Mouse (Mus musculus) spleen, adult 12 weeks (tissue): ENCODE measurements around the gene Wfdc9.

Experiments
- DNase-seq: peaks from one replicate; pipeline ENCODE4 v3.0.0; 2022; ENCODE audit warnings: low spot score

Wfdc9 gene

DNA sequence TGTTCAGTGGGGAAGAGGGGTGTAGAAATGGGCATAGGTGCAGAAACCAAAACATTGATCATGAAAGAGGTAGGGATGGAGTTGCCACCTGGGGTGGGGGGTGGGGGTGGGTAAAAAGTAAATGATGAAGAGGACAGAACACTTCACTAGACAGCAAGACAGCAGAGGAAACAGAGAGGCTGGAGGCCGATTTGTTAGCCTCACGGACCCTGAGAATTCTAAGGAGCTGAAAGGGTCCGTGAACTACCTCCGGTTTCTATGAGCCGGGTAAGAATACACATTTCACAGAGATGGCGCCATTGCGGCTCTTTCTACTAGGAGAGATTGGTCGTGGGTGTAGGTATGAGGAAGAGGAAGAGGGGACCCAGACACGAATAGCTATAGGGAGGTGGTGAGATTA lies at the start of gene Wfdc9:
Gene Wfdc9, minus strand, starts transcription at position 101 of the 400 bp plus-strand sequence.
- no peak for DNase-seq

DNA sequence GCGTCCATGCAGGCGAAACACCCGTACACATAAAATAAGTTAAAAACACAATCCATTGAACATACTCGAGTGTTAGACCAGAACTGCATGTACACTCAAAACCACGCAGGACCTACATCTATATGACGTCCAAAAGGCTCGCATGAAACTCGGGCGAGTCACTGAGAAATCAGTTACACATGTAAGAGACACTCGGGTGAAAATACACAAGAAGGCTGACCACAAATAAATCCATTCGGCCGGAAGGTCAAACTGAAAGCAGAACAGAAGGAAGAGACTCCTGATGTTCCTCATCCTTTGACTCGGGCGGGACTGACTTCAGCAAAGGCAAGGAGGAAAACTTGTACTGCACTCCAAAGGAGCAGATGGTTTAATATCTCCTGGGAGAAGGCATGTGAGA lies 49.6 kb upstream of the Wfdc9 start:
- DNase-seq = no peak

DNA sequence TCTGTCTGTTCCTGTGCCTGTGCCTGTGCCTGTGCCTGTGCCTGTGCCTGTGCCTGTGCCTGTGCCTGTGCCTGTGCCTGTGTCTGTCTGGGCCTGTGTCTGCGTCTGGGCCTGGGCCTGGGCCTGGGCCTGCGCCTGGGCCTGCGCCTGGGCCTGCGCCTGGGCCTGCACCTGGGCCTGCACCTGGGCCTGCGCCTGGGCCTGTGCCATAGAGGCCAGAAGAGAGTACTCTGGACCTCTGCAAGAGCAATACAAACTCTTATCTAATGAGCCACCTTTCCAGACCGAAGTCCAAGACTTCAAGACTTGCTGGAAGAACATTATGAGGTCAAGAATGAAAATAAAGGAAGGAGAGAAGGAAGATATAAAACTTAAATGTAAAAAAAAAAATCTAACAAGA lies 48.9 kb upstream of the Wfdc9 start:
- no peak for DNase-seq

- DNase-seq = no peak
Measured at GRCm38 (mm10) chr2:164704235-164704634, 47.9 kb upstream of the Wfdc9 start.

DNA sequence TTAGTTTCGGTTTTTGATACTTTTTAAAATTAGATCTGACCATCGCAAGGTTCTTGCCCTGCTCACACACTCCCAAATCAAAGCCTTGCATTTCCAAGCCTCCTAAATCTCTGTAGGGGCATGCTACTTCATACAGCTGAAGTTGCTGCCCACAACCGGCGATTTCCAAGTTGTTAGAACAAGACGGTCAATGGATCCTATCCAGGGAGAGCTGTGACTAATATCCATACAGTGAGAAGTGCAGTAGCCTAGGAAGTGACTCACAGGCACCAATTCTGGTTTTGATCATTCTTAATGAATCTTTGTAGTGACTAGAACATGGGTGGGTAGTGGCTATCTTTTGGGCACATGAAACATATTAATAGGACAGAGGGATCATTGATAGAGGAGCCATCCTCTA lies 45.4 kb upstream of the Wfdc9 start:
- DNase-seq = no peak

GRCm38 (mm10) chr2:164700959-164701358 lies 44.6 kb upstream of the Wfdc9 start:
- DNase-seq = no peak

DNA sequence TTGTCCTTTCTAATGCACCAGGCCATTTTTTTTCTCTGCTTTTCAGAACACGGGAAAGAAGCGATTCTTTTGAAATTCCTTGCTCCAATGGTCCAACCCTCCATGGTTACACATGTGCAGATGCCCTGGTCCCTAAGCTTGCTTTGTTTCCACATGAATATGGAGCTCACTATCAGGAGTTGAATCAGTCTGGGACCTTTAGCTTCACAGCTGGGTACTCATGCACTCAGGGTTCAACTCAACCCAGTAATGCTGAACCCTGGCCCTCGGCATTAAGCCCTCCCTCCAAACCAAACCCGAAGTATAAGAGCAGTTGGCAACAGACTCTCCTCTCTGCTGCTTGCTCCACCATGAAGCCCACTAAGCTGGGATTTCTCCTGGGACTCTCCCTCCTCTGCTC lies 41.8 kb upstream of the Wfdc9 start, which contains the start of gene Spint4:
Gene Spint4, plus strand, starts transcription at position 301 of the 400 bp plus-strand sequence.
- DNase-seq = no peak

- no peak for DNase-seq
Measured at GRCm38 (mm10) chr2:164684807-164685206, 28.4 kb upstream of the Wfdc9 start, which contains the start of gene Wfdc13. TSS of gene Wfdc13 (plus strand) at chr2:164685107.

- no peak for DNase-seq
Measured at GRCm38 (mm10) chr2:164679906-164680305, 23.5 kb upstream of the Wfdc9 start.

DNA sequence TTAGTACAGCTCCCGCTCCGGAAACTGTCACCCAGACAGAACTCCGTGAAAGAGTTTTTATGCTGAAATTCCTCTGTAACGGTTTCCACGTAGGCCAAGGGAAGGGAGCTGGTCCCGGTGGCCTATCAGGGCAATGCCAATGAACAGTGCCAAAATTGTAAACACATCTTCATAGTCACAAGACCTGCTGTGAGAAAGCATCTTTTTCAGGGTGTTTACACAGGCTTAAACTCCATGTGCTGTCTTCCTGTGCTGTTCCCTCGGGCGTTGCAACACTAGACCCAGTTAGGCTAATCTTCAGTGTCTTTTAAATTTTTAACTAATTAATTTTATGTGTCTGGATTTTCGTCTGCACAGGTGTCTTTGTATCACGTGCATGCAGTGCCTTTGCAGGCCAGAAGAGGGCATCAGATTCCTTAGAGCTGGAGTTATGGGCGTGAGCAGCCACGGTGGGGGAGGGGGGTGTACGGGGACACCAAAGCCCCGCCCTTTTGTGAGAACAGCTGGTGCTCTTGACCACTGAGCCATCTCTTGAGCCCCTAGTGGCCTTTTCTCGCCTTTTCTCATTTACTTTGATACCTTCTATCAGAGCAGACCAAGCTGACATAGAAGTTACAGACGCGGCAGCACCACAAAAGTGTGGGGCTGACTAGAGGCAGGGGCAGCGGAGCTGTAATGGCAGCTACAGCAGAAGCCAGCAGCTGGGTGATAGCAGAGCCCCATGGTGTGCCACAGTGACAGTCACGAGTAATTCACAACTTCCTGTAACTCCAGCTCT lies 22.7 kb upstream of the Wfdc9 start:
- DNase-seq = peak; percentile 33

GRCm38 (mm10) chr2:164676916-164677685 lies 20.7 kb upstream of the Wfdc9 start:
- no peak for DNase-seq

- DNase-seq = no peak
Measured at GRCm38 (mm10) chr2:164676103-164676502, 19.7 kb upstream of the Wfdc9 start.

DNA sequence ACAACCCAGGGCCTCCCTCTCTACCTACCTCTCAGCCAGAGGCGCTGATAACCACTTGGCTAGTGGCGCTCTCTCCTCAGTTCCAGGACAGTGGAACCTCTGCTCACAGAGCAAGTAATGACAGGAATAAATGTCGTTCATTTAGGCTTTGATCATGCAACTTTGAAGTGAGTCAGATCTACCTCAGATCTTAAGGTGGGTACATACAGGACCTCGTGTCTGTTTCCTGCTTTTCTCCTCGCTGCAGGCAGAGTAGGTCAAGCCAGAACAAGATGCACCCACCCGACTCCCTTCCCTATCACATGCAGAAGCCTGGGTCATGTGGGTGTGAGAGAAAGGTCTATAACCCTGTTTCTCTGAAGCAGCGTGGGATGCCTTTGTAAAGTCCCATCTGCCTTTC lies 17.6 kb upstream of the Wfdc9 start, which contains the start of gene Wfdc11:
Gene Wfdc11, minus strand, starts transcription at position 101 of the 400 bp plus-strand sequence.
- DNase-seq = no peak

GRCm38 (mm10) chr2:164670938-164671337 lies 14.6 kb upstream of the Wfdc9 start:
- no peak for DNase-seq

DNA sequence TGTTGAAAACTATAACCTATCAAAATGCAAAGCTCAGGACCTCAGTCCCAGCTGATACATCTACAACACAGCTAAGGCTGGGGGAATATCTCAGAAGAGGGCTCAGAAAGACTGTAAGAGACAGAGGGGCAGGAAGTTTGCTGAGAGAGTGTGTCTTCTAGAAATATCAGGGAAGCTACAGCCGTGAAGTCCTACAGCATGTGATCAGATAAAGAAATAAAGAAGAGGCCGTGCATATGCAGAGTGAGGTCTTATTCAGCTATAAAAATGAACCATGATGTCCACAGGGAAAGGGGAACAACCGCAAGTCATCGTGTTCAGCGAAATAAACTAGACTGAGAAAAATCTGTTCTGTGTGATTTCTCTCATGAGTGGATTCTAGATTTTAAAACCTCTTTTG lies 13.9 kb upstream of the Wfdc9 start:
- no peak for DNase-seq

- no peak for DNase-seq
Measured at GRCm38 (mm10) chr2:164664851-164665250, 8.5 kb upstream of the Wfdc9 start.

GRCm38 (mm10) chr2:164655858-164656257 lies 525 bp downstream of the Wfdc9 start, which contains the start of gene Wfdc10:
TSS of gene Wfdc10 (plus strand) at chr2:164656046.
- peak; percentile 8 for DNase-seq

DNA sequence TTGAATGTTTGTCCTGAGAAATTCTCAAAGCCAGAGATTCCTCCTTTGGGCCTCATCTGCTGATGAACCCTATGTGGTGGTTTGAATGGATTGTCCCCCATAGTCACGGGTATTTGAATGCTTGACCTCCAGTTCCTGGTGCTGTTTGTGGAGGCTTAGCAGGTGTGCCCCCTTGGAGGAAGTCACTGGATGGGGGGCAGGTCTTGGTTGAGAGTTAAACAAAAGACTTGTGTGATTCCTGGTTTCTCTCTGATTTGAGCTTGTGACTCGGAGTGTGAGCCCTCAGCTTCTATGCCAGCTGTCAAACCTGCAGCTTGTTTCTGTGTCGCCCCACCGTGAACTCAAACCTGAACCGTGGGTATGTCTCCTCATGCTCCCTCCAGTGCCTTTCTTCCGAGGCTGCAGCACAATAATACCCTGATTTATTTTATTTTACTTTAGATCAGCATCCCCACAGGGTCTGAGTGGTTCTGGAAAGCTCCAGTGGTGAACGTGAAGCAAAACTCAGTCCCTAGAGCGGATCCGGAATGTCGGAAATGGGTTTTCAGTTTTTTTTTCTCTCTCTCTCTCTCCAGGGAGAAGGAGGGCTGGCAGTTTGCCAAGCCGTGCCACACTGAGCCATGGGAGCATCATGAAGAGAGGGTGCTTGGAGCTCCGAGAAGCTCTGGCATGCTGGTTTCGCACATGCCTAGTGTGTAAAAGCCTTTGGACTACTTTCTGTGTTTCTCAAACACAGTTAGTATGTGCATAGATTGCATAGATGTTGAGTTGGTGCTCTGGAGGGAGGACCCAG lies 14.3 kb downstream of the Wfdc9 start:
- DNase-seq = no peak

- DNase-seq = no peak
Measured at GRCm38 (mm10) chr2:164641129-164641528, 15.3 kb downstream of the Wfdc9 start.

DNA sequence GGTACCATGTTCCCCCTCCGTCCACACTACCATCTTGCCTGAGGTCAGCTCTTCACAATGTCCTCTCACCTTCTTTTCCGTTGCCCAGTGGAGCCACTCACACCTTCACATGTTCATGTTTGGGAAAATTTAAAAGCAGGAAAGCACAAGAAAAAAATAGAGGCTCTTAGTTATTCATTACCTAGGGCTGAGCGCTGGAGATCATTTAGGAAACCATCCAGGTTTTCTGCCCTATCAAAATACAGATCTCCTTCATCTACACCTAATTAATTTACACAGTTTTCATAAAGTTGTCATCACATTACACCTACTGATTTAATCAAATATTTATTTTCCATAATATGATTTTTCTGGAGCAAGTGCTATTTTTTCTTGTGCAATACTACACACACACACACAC lies 17.7 kb downstream of the Wfdc9 start, which contains the start of gene Wfdc16:
Gene Wfdc16, minus strand, starts transcription at position 101 of the 400 bp plus-strand sequence.
- no peak for DNase-seq

GRCm38 (mm10) chr2:164635266-164635665 lies 21.1 kb downstream of the Wfdc9 start:
- no peak for DNase-seq

DNA sequence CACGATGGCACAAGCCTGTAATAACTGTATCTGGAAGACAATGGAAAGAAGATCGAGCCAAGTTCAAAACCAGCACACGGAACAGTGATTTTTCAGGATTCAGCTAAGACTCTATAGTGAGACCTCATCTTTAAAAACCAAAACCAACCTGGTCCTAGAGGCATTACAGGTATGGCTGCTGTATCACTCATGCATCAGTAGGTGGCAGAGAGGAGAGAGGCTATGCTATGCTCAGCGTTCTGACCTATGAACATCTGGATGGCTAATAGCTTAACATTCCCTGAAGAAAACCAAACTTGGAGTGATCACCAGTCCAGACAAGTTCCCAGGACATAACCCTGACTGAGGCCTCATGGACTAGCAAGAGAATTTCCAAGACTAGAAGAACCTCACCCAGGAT lies 34.6 kb downstream of the Wfdc9 start:
- no peak for DNase-seq
